Mouse (Mus musculus) ZHBTc4 (cell line): ENCODE measurements at regions not wholly inside any gene's neighbourhood (a gene's known extent, or its start where the extent isn't known, plus 50 kb on each side); places are given as distances from the start of the nearest gene placed in this dataset.

Source experiments
- DNase-seq: peaks from one replicate; pipeline ENCODE4 v3.0.0-alpha.2; 2011; ENCODE audit warnings: low read depth, low spot score

DNA sequence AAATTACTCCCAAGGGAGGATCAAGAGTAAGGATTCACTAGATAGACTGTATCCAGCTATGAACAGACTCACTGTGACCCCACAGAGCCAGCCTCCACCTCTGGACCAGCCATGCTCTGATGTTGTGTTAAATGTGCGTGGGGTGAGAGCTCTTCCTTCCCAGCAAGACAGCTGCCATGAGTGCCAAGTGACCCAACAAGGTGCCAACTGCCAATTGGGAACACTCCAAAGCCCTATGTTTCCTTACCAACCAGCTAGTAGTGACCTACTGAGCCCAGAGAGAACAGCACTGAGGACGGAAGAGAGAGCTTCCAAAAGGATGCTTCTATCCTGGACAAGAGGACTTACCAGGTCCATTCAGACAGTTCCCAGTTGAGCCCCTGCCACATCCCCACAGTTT, 241.3 kb upstream of the Pabpc6 start:
- DNase-seq: no peak

DNA sequence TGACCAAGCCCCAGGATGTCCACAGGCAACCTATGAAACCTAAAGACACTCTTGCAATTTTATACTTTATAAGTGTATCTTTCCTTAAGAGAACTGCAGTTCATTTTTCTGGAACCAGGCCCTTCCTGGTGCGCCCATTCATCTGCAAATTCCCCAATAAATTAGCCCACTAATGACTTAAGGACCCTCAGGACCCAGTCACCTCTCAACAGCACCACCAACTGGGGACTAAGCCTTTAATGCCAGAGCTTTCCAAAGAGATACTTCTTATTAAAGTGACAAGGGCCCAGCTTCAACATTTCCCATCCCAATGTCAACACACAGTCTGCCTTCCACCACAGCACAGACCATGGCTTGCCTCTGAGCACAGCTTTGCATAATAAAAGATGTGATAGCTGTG, 237.6 kb upstream of the Pabpc6 start:
- peak; percentile 19 for DNase-seq

DNA sequence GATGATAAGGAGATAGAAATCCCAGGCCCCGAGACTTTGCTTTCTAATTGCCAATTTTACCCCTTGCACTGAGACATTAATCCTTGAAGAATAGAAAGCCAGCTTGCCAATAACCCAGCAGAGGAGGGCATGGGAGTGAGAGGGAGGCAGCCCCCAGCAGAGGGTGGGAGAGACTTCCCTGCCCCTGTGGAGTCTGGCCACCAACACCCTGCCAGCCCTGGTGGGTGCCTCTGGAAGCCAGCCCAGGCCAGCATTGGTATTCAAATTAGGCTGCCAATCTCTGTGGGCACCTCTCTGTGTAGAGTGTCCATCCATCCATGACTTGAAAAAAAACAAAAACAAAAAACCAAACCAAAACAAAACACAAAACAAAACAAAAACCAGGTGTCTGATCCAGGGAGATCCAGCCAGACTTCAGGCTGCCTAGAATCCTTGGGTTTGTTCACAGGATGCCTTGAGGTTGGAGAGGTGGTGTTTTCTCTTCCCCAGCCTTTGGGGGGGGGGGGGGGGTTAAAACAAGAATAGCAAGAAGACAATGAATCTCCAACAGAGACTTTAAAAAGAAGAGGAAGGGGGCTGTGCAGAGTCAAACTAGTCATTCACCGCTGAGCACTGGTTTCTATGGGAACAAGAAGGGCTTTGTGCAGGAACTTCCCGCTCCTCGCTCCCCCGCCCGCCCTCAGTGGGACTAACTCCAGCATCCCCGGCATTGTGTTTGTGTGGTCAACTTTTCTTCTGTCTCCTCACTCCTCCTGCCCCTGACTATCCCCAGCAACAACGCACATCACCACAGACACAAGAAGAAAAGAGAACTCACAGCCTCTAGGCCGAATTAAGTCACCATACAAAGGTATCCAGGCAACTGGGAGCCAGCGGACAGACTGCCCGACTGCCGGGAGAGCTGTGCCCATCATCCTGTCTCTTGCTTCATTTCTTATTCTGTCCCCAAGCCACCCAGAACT, 236.3 kb upstream of the Pabpc6 start:
- DNase-seq: peak; percentile 83

DNA sequence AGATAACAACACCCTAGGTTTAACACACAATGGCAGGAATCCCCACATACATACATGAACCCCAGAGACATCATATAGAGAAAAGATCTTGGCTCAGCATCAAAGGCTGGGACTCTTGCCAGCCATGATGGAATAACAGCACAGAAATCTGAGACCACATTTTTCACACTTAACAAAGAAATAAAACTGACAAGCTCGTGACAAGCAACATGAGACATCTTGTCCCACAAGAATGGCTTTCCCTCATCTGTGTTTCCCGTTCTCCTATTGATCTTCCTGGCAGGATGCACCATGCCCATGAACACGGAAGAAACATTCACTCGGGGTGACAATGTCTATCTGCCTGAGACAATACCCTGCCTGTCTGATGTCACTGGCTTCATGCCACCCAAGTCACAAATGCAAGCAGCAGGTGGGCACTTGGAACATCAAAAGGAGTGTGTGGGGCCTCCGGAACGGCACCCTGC, 235.0 kb upstream of the Pabpc6 start:
- no peak for DNase-seq

DNA sequence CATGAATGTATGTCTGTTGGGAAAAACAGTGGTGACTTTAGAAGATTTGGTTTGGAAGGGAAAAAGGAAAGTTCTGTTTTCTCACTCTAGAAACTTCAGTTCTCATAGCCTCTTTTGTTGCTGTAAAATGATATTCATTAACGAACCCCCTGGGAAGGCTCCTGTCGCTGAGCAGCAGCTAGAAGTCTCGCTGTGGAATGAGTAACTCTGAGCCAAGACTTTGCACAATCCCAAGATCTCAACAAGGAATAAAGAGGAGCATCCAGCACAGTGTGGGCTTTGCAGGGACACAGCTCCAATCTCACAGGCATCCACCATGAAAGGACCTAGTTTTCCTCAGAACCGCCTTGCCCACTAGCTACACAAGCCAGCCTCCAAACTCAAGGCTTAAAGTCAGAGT, 233.8 kb upstream of the Pabpc6 start:
- no peak for DNase-seq

DNA sequence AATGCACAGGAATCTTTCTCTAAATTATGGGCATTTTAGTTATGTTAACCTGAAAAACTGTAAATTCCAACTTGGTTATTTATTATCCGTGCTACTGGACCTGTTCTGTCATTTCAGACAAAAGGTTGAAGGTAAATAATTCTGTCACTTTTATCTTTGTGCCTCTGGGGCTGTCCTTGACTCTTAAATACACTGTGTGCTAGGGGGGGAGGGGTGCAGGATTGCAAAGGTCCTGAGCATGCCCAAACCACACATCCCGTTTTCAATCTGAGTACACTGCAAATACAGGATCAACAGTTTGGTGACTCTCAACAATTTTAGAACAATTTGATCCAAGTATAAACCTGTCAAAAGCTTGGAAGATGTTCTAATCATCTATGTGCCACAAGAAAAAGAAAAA, 227.4 kb upstream of the Pabpc6 start:
- no peak for DNase-seq

DNA sequence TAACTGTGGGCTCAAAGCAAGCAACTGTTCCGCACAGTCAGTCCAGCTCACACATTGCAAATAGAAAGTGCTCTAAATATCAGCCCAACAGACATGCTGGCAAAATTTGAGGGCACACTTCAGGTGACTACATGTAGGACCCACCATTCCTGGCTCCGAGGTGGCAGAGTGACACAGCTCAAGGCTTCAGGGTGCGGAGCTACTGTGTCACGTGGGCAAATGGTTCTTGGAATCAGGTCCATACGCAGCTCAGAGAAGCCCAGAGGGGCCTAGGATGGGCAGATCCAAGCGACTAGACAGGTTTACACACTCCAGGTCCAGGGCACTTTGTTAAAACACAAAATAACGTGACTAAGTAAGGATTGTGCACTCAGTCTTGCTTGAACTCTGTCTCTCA, 226.2 kb upstream of the Pabpc6 start:
- DNase-seq: no peak

DNA sequence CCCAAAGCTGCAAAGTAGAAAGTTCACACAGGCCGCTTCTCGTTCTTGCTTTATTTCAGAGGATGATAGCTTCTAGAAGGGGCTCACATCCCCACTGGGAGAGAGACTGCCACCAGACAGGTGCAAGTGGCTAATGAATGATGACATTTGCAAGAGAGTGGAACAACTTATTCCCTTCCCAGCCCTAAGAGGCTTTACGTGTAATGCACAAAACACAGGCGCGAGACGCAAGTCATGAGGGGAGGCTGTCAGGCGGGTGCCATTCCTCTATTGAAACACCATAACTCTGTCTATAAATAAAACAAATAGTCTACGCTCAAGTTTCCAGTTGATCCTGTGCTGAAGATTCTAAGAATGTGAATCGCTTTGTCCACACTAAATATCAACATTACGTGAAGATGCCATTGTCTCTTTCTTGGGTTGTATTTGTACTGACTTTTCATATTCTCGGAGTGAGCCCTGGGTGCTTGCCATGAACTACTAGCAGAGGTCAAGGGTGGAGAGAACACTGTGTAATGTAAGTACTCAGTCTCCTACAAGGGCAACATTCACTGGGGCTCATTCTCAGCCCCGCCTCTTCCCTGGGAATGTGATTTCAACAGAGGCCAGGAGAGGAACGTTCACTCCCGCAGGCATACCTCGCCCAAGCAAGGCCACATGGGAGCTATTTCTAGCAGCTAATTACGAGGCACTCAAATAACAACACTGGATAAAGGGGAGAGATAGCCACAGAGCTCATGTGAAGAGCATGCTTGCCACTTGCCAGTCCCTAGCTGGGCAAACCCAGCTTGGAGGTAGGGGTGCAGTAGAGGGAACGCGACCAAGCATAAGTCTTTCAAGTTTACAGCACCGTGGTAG, 225.5 kb upstream of the Pabpc6 start:
- DNase-seq: peak; percentile 85

DNA sequence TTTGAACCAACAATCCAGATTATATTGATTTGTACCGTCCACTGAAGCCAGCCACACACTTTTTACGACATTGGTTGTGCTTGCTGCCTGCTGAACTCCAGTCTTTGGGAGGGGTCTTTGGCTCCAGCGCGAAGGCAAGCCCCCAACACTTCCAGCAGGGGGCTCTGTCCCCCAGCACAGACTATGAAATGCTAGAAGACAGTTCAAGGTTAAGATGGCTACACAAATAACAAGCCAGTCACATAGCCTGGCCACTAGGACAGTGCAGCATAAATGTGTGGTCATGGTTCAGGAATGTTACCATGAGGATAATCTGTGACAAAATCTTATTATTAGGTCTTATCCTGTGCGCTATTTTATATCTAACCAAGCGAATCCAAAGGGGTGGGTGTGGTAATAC, 224.4 kb upstream of the Pabpc6 start:
- peak; percentile 75 for DNase-seq

DNA sequence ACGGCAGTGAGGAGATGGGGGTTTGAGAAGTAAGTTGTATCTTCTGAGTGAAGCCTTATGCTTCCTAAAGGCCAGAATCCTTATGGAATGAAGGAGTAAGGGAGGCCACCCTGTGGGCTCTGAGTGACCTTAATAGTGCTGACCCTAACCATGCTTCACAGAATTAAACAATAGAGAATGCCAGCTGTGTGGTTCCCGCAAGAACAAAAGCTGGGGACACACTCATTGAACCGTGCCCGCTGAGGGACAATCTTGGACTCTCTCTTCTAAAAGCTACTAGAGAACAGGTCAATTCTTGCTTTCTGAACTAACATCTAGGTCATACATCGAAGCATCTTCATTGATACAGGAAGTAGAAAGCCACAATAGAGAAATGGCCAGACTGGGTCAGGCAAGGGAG, 223.3 kb upstream of the Pabpc6 start:
- DNase-seq: no peak

DNA sequence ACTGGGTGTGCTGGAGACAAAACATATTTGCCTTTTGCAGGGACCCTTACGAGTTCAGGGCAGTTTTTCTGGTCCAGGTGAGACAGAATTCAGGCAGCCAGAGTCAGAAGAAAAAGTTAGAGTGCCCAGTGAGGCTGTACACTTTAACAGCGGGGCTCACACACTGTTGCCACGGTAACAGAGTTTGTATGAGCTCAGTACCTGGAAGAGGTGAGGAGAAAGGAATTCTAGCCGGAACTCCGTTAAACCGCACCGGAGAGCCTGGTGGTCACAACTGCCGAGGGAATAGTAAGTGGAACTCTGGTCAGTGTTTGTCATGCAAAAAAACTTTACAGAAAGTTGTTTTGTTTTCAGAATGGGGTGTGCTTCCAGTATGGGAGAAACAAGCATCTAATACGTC, 222.6 kb upstream of the Pabpc6 start:
- DNase-seq: peak; percentile 32

DNA sequence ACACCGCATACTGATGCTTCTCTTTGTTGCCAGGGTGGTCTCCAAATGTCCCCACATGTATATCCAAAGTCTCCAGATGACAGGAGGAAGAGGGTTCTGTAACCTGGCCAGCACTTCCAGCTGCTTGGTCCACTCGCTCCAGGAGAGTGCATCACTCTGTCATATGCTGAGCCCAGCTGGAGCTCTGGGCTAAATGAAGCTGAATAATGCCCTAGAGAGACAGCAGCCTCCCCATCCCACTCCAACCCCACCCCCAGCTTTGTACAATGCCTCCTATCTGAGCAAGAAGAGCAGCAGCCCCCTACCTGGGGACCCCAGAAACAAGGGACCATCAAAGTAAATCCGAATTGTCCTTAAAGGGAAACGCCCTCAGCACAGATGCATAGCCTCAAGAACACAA, 219.0 kb upstream of the Pabpc6 start:
- DNase-seq: no peak

DNA sequence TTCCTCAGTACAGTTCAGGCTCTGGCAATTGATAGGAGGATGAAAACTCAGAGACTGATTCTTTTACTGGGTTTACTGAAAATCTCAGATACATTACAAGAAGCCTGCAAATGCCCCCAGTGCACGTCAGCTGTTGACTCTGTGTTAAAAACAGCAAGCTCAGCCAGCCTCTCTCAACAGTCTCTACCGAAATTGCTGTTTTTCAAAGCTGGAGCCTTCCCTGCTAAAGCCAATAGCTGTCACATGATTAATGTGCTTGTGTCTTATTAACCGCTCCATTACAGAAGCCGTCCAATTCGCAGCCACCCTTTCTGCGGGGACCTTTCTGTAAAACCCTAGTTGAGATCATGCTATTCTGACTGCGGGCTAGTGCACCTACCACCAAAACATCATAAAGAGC, 215.6 kb upstream of the Pabpc6 start:
- DNase-seq: no peak

DNA sequence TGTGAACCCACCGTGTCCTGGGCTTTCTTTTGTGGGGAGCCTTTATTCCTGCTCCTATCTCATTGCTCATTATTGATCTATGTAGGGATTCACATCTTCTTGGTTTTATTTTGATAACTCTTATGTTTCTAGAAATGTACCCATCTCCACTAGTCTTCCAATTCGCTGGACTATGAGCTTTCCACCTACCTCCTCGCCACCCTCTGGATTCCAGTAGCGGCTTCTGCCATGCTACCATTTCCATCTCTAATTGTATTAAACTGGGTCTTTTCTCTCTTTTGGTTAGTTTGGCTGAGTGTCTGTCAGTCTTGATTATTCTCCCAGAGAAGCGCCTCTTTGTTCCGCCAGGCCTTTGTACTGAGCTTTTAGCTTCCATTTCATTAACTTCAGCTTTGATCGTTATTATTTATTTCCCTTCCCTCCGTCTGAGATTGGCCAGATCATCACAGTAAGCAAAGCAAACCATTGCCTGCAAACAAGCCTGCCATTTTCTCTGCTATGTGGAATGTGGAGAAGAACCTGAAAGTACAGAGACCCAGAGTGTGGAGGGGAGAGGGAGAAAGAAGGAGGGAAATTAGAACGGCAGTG, 213.2 kb upstream of the Pabpc6 start:
- no peak for DNase-seq

DNA sequence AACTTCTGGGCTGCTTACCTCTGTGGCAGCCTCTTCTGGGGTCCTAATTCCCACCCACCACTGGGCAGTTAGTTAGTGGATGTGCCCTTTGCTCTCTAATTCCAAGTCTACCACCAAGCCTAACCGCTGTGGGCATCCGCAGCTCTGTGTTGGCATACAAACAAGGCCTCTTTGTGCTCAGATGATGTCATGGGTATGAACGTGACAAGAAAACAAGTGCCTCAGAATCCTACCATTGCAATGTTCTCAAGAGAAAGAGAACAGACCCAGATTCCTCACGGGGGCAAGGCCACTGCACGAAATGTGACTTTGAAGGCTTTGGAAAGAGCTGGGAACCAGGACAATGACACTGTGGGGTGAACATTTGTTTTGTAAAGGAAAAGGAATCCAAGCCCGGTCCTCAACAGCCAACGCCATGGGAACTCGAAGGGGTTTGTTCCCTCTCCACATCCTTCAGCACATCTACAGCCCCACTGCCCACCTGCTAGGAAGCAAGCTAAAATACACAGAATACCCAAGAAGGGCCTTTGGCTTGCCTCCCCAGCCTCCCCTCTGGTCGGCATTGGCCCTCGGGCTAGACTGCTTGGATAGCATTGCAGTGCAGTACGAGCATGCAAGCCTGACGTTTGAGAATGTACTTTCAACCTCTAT, 210.2 kb upstream of the Pabpc6 start:
- peak; percentile 7 for DNase-seq

DNA sequence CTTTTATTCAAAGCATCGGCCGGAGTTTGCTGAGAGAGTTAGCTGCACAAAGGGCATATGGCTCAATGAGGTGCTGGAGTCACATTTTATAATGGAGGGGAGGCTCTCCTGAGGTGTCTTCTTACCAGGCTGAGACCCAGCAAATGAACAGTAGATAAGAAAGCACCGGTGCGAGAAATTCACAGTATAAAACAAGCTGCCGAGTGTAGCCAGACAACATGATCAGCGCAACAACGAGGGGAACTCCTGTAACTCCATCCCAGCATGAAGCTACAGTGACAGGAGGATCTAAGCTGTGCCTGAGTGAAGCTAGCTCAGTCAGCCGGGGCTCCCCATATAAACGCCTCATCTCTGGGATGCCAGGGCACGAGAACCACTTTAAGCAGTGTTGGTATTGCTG, 204.2 kb upstream of the Pabpc6 start:
- DNase-seq: no peak

DNA sequence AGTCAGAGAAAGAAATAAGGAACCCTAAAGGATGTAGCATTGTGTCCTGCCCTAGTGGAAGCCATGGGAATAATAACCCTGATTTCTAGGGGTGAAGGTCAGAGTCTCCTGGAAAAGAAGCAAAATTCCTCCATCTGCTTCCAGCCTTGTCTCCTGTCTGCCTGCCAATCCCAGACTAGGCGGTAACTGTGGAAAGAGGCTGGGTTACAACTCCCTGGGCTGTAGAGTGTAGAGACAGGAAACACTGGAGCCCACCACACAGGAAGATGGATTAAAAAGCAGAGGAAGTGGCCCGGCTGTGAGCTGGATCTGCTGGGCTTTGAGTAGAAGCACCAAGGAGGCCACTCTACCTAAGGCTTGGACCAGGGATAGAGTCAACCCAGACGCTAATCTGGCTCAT, 200.7 kb upstream of the Pabpc6 start:
- no peak for DNase-seq

DNA sequence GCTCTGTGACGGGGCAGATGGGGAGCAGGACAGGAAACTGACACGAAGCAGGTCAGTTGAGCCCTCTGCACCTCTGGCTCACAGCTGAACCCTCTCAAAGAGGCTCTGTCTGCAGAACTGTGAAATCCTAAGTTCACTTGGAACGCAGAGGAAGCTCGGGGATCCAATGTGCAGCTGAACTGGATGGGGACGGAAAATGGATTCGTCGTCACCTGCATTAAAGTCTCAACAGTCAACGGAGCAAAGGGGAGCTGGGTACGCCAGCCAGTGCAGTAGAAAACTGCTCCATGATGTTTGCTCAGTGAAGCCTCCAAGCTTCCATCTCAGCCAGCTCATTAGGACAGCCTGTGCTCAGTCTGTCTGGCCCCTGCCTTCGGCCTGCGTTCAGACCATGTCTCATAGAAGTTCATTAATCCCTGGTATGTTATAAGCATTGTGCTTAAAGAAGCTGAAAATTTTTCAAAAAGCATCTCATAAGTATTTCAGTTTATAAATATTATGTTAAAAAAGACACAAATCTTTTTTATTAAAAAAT, 199.3 kb upstream of the Pabpc6 start:
- no peak for DNase-seq

DNA sequence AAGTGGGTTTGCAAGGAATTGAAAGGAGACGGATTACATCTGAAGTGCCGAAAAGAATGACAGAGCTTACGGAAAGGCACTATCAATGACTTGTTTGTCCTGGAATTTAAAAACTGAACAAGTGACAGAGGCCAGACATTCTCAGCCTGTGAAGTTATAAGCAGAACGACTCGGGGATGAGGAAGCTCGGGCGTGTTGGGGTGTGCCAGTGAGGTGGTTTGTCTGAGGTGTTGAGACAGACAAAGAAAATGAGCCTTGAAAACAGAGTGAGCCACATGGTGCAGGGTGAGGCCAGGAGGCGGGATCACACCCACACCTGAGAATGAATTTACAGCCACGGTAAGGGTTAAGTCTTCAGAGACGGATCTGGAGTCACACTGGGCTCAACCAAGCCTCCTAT, 194.7 kb upstream of the Pabpc6 start:
- DNase-seq: peak; percentile 36

DNA sequence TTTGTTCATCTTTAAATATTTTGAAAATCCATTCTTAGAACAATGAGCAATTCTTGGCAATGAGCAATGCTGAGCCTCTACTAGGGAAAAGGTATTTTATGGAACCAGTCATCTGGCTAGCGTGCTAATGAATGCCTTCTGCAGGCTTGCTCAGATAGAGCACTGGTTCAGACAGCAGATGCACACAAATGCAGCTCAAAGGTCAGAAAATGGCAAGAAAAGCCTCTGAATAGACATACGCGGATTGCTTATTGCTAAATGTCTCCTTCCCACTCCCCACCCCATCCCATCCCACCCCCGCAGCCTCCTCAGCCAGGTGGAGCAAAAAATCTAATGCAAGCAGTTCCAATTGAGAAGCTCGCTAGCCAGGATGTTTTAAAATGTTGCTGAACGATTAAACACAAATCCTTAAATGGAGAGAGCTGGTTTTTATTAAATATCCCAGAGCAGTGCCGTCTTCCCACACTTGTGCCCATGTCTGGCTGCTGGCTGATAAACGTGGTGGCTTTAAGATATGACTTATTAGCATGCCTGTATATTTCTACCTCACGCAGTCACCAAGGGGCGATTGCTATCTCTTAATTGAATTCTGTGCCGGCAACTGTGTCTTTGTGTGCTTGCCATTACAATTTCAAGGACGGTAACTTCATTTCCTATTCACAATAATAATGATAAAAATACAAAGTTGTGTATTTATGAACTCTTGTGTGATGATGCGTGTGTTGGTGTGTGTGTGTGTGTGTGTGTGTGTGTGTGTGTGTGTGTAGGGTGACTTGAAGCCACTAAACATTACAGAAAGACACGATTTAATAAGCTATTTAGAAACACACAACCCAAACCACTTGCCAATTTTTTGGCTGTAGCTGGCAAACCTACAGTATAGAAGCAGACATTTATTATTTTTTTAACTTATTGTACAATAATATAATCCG, 192.7 kb upstream of the Pabpc6 start:
- no peak for DNase-seq
